Mouse (Mus musculus) hindbrain, embryonic 11.5 days (tissue): ENCODE data around the gene Rpl14. TPM values are rescaled to one million over a fixed set of nuclear protein-coding genes. Genes with fewer than 3 reads are reported as not detected.
A peak's percentile ranks its signal among the peaks of the same experiment; 100 is the strongest.

ENCODE experiments used
- ATAC-seq: fragments of 200-750 bp; cut with Nextera tagmentation; 2 replicates; pipeline ENCODE4 v1.8.0; 2017; ENCODE audit warnings: mild to moderate bottlenecking, moderate TSS enrichment, moderate library complexity; ENCODE audit not compliant: low FRiP score
- DNase-seq: peaks from one replicate; pipeline ENCODE4 v3.0.0-alpha.2; 2015; ENCODE audit warnings: low spot score
- H3K27ac ChIP-seq: fragments of 300-500 bp; sonication (generic); 2 replicates; pipeline ENCODE4 v1.5.1; 2014; ENCODE audit warnings: mild to moderate bottlenecking, low read depth, low read length
- H3K27me3 ChIP-seq: fragments of 300-500 bp; sonication (generic); 2 replicates; pipeline ENCODE4 v1.6.1; 2014; ENCODE audit warnings: mild to moderate bottlenecking, low read length, moderate library complexity, mixed read lengths; ENCODE audit not compliant: control insufficient read depth, insufficient read depth
- H3K36me3 ChIP-seq: fragments of 300-500 bp; sonication (generic); 2 replicates; pipeline ENCODE4 v1.6.1; 2014; ENCODE audit warnings: mild to moderate bottlenecking, low read length, moderate library complexity, mixed read lengths; ENCODE audit not compliant: control insufficient read depth, insufficient read depth
- H3K4me1 ChIP-seq: fragments of 300-500 bp; sonication (generic); replicated peaks from 2 replicates; pipeline ENCODE4 v1.6.1; 2014; ENCODE audit warnings: low read length, mixed read lengths; ENCODE audit not compliant: control insufficient read depth, insufficient read depth
- H3K4me2 ChIP-seq: fragments of 300-500 bp; sonication (generic); replicated peaks from 2 replicates; pipeline ENCODE4 v1.6.1; 2014; ENCODE audit warnings: mild to moderate bottlenecking, low read depth, low read length
- H3K4me3 ChIP-seq: fragments of 300-500 bp; sonication (generic); 2 replicates; pipeline ENCODE4 v1.5.1; 2014; ENCODE audit warnings: low read depth, low read length
- H3K9ac ChIP-seq: fragments of 300-500 bp; sonication (generic); 2 replicates; pipeline ENCODE4 v1.6.1; 2014; ENCODE audit warnings: low read depth, low read length
- H3K9me3 ChIP-seq: fragments of 300-500 bp; sonication (generic); 2 replicates; pipeline ENCODE4 v1.6.1; 2016; ENCODE audit warnings: low read length; ENCODE audit not compliant: control insufficient read depth
- WGBS: fragments of 180-500 bp; shearing (Covaris S2); extraction: QIAGEN DNeasy Blood & Tissue Kit; methylation state at CpG from one replicate; pipeline ENCODE4 v1.1.7; 2014; 5-methylcytosine and 5-hydroxymethylcytosine counted together
- polyA plus RNA-seq: library from polyadenylated mRNA; unstranded; fragments of >200 nt; fragmentation: Nextera tagmentation; extraction: Ambion mirVana; gene quantifications from 2 replicates; pipeline ENCODE4 v1.2.1, GENCODE M21; 2014

The Rpl14 gene
- polyA plus RNA-seq, 1 experiment from 2014 or later, result 883 TPM

- Histone ChIP-seq H3K27me3 (no peaks in the 10 kb centered on the region), H3K36me3 (no peaks in the 10 kb centered on the region), H3K9ac (no peak overlapping the region), H3K27ac (no peak overlapping the region), H3K4me1 (no peaks in the 10 kb centered on the region), H3K9me3 (no peaks in the 10 kb centered on the region), H3K4me2 (no peak overlapping the region), H3K4me3 (no peak overlapping the region)
- no peak for DNase-seq
- WGBS, result 80% methylated on average over 5 of the region's 5 CpGs
- no peak for ATAC-seq
Measured at GRCm38 (mm10) chr9:120566384-120566783, 4.9 kb upstream of the Rpl14 start.

GRCm38 (mm10) chr9:120568917-120569316, 2.3 kb upstream of the Rpl14 start:
- ATAC-seq (no peak), DNase-seq (no peak)
- WGBS, result 82% methylated on average over 2 of the region's 2 CpGs
- H3K27ac ChIP-seq, result no peak overlapping the region
- H3K4me3 ChIP-seq, result no peak overlapping the region
- H3K4me2 ChIP-seq, result no peak overlapping the region
- H3K36me3 ChIP-seq, result no peaks in the 10 kb centered on the region
- no peak overlapping the region for H3K9ac ChIP-seq
- H3K4me1 ChIP-seq, result peaks cover 4% of the 10 kb centered on the region; the same call in 1 of the 2 replicates
- H3K9me3 ChIP-seq, result no peaks in the 10 kb centered on the region
- H3K27me3 ChIP-seq, result no peaks in the 10 kb centered on the region

GRCm38 (mm10) chr9:120569721-120570333, 1.4 kb upstream of the Rpl14 start:
- DNase-seq (peak; percentile 49), ATAC-seq (no peak)
- Histone ChIP-seq H3K9me3 (no peaks in the 10 kb centered on the region), H3K4me3 (no peak overlapping the region), H3K27ac (no peak overlapping the region), H3K36me3 (peaks cover 1% of the 10 kb centered on the region), H3K4me1 (peaks cover 4% of the 10 kb centered on the region; the same call in 1 of the 2 replicates), H3K4me2 (no peak overlapping the region), H3K27me3 (no peaks in the 10 kb centered on the region), H3K9ac (no peak overlapping the region)
- WGBS, result 62% methylated on average over 13 of the region's 13 CpGs

GRCm38 (mm10) chr9:120570334-120570725, 914 bp upstream of the Rpl14 start:
- no peak overlapping the region for H3K27ac ChIP-seq
- peaks cover 5% of the 10 kb centered on the region for H3K36me3 ChIP-seq

GRCm38 (mm10) chr9:120571593-120572385, 545 bp downstream of the Rpl14 start:
- Histone ChIP-seq H3K4me1 (peaks cover 4% of the 10 kb centered on the region; the same call in 1 of the 2 replicates), H3K9me3 (no peaks in the 10 kb centered on the region), H3K27ac (peak overlapping the region; percentile 62), H3K4me3 (peak overlapping the region; percentile 86), H3K27me3 (no peaks in the 10 kb centered on the region), H3K4me2 (peak overlapping the region; percentile 49), H3K36me3 (peaks cover 5% of the 10 kb centered on the region), H3K9ac (peak overlapping the region; percentile 93)
- peak; percentile 76 for ATAC-seq
- DNase-seq, result no peak
- WGBS, result 1% methylated on average over 53 of the region's 53 CpGs

More at GRCm38 (mm10) chr9:120570334-120570725, 914 bp upstream of the Rpl14 start:
- Histone ChIP-seq H3K9me3 (no peaks in the 10 kb centered on the region), H3K4me1 (peaks cover 4% of the 10 kb centered on the region; the same call in 1 of the 2 replicates), H3K9ac (no peak overlapping the region), H3K27me3 (no peaks in the 10 kb centered on the region), H3K4me2 (peak overlapping the region; percentile 55), H3K4me3 (peak overlapping the region; percentile 86)
- ATAC-seq (no peak; the same call in 1 of the 2 replicates), DNase-seq (no peak)
- WGBS, result 62% methylated on average over 2 of the region's 2 CpGs

GRCm38 (mm10) chr9:120575748-120576661, 4.8 kb downstream of the Rpl14 start:
- DNase-seq, result peak; percentile 41
- H3K27ac ChIP-seq, result no peak overlapping the region
- H3K4me3 ChIP-seq, result no peak overlapping the region
- peak; percentile 6; the same call in 1 of the 2 replicates for ATAC-seq
- H3K9me3 ChIP-seq, result no peaks in the 10 kb centered on the region
- peaks cover 5% of the 10 kb centered on the region for H3K36me3 ChIP-seq
- H3K4me2 ChIP-seq, result no peak overlapping the region; the same call in 1 of the 2 replicates
- H3K9ac ChIP-seq, result no peak overlapping the region
- WGBS, result 59% methylated on average over 6 of the region's 6 CpGs
- H3K4me1 ChIP-seq, result peaks cover 4% of the 10 kb centered on the region; the same call in 1 of the 2 replicates
- H3K27me3 ChIP-seq, result no peaks in the 10 kb centered on the region

- H3K4me1 ChIP-seq, result peaks cover 4% of the 10 kb centered on the region; the same call in 1 of the 2 replicates
- H3K4me2 ChIP-seq, result peak overlapping the region; percentile 90
- 4% methylated on average over 4 of the region's 4 CpGs for WGBS
- no peak overlapping the region for H3K27ac ChIP-seq
- H3K36me3 ChIP-seq, result peaks cover 5% of the 10 kb centered on the region
- no peak overlapping the region for H3K9ac ChIP-seq
- ATAC-seq (peak; percentile 60), DNase-seq (no peak)
- no peaks in the 10 kb centered on the region for H3K27me3 ChIP-seq
- peak overlapping the region; percentile 71 for H3K4me3 ChIP-seq
- no peaks in the 10 kb centered on the region for H3K9me3 ChIP-seq
Measured at GRCm38 (mm10) chr9:120576662-120577013, 5.4 kb downstream of the Rpl14 start.

GRCm38 (mm10) chr9:120577133-120577651, 5.9 kb downstream of the Rpl14 start:
- no peaks in the 10 kb centered on the region for H3K9me3 ChIP-seq
- peak overlapping the region; percentile 71 for H3K4me3 ChIP-seq
- under 1% methylated on average over 43 of the region's 43 CpGs for WGBS
- no peaks in the 10 kb centered on the region for H3K27me3 ChIP-seq
- H3K27ac ChIP-seq, result peak overlapping the region; percentile 30; the same call in 1 of the 2 replicates
- H3K9ac ChIP-seq, result peak overlapping the region; percentile 92
- peaks cover 5% of the 10 kb centered on the region; the same call in 1 of the 2 replicates for H3K4me1 ChIP-seq
- peak overlapping the region; percentile 90 for H3K4me2 ChIP-seq
- H3K36me3 ChIP-seq, result peaks cover 5% of the 10 kb centered on the region
- ATAC-seq (peak; percentile 91), DNase-seq (peak; percentile 98)
